Mouse (Mus musculus) forebrain, postnatal 0 days (tissue): ENCODE measurements around the gene Hebp1. TPM values are rescaled to one million over a fixed set of nuclear protein-coding genes. Genes with fewer than 3 reads are reported as not detected.

Experiments used
- ATAC-seq: fragments of 200-750 bp; cut with Nextera tagmentation; 2 replicates; pipeline ENCODE4 v1.8.0; 2017; ENCODE audit warnings: mild to moderate bottlenecking, moderate library complexity
- DNase-seq: peaks from one replicate; pipeline ENCODE4 v3.0.0-alpha.2; 2015
- H3K27ac ChIP-seq: fragments of 300-500 bp; sonication (generic); 2 replicates; pipeline ENCODE4 v1.5.1; 2014; ENCODE audit warnings: low read depth, mild to moderate bottlenecking, antibody characterized with exemption, low read length, moderate library complexity, mixed read lengths
- H3K27me3 ChIP-seq: fragments of 300-500 bp; sonication (generic); 2 replicates; pipeline ENCODE4 v1.6.1; 2014; ENCODE audit warnings: mild to moderate bottlenecking, low read length, mixed read lengths; ENCODE audit not compliant: insufficient read depth
- H3K36me3 ChIP-seq: fragments of 300-500 bp; sonication (generic); 2 replicates; pipeline ENCODE4 v1.6.1; 2014; ENCODE audit warnings: mild to moderate bottlenecking, moderate library complexity; ENCODE audit not compliant: insufficient read depth
- H3K4me1 ChIP-seq: fragments of 300-500 bp; sonication (generic); 2 replicates; pipeline ENCODE4 v1.6.1; 2014; ENCODE audit warnings: antibody characterized with exemption; ENCODE audit not compliant: insufficient read depth
- H3K4me2 ChIP-seq: fragments of 300-500 bp; sonication (generic); 2 replicates; pipeline ENCODE4 v1.6.1; 2014; ENCODE audit warnings: low read depth, mild to moderate bottlenecking, moderate library complexity
- H3K4me3 ChIP-seq: fragments of 300-500 bp; sonication (generic); 2 replicates; pipeline ENCODE4 v1.5.1; 2014; ENCODE audit warnings: low read depth, low read length, mixed read lengths
- H3K9ac ChIP-seq: fragments of 300-500 bp; sonication (generic); 2 replicates; pipeline ENCODE4 v1.6.1; 2014; ENCODE audit warnings: mild to moderate bottlenecking
- H3K9me3 ChIP-seq: fragments of 300-500 bp; sonication (generic); 2 replicates; pipeline ENCODE4 v1.6.1; 2016; ENCODE audit warnings: low read length
- CTCF ChIP-seq: sonication (generic); IDR thresholded peaks from 2 replicates; pipeline ENCODE4 v1.5.1; 2016; ENCODE audit warnings: antibody characterized with exemption, control low read depth, low read depth
- WGBS: fragments of 180-500 bp; shearing (Covaris S2); extraction: QIAGEN DNeasy Blood & Tissue Kit; methylation state at CpG from one replicate; pipeline ENCODE4 v1.1.7; 2014; 5-methylcytosine and 5-hydroxymethylcytosine counted together
- polyA plus RNA-seq: library from polyadenylated mRNA; unstranded; fragments of >200 nt; fragmentation: Nextera tagmentation; extraction: Ambion mirVana; gene quantifications from 2 replicates; pipeline ENCODE4 v1.2.1, GENCODE M21; 2015
- total RNA-seq: library from RNA; depleted of rRNA; stranded (reverse); fragments of >200 nt; gene quantifications from 2 replicates; pipeline ENCODE4 v1.2.3, GENCODE M21; 2014

Gene Hebp1
- total and polyA plus RNA-seq, 2 experiments from 2014 or later = 6.7 to 11.1 TPM

- Histone ChIP-seq H3K9me3 (no peaks in the 10 kb centered on the region), H3K4me2 (no peak overlapping the region), H3K9ac (no peak overlapping the region), H3K4me1 (peaks cover 6% of the 10 kb centered on the region; the same call in 1 of the 2 replicates), H3K27me3 (no peaks in the 10 kb centered on the region), H3K36me3 (no peaks in the 10 kb centered on the region), H3K27ac (no peak overlapping the region), H3K4me3 (no peak overlapping the region)
- WGBS = 89% methylated on average over 3 of the region's 3 CpGs
- ATAC-seq (no peak), DNase-seq (no peak)
- no peak for TF ChIP-seq CTCF
Observed at GRCm38 (mm10) chr6:135165191-135165590, 32.6 kb downstream of the Hebp1 start.

DNA sequence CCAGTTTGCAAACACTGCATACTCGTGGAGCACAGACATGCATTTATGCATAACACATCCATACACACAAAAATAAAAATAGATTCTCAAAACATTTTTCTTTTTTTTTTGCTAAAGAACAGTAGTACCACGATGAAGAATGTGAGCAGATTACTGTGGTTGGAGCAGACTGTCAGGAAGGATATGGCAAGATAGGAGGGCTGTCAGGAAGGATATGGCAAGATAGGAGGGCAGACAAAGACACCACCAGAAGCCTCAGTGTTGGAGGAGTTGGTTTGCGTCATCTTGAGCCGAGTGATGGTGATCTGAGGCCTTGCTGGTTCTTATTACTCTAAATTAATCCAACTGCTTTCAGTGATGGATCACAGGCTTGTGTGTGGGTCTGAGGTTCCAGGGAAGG lies 35.0 kb downstream of the Hebp1 start:
- TF ChIP-seq CTCF = no peak
- ATAC-seq (no peak), DNase-seq (no peak)
- Histone ChIP-seq H3K4me2 (no peak overlapping the region), H3K36me3 (no peaks in the 10 kb centered on the region), H3K4me1 (no peaks in the 10 kb centered on the region), H3K27me3 (no peaks in the 10 kb centered on the region), H3K9ac (no peak overlapping the region), H3K27ac (no peak overlapping the region), H3K4me3 (no peak overlapping the region), H3K9me3 (no peaks in the 10 kb centered on the region)
- 81% methylated on average over 4 of the region's 4 CpGs for WGBS

DNA sequence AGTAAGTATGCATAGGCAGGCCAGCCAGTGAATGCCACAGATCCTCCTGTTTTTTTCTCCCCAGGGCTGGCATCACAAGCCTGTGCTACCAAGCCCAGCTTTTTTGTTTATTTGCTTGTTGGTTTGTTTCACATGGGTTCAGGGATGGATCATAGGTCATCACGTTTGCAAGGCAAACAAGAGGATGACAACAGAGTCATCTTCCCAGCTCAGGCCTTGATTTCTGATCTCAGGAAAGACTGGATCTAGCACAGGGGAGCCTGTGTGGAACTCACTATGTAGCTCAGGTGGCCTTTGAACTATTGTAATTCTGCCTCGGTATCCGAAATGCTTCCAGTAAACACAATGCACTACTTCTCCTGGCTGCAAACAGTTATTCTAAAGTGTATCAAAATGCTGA lies 35.5 kb downstream of the Hebp1 start:
- no peaks in the 10 kb centered on the region for H3K36me3 ChIP-seq
- H3K27me3 ChIP-seq = no peaks in the 10 kb centered on the region
- 79% methylated on average over 3 of the region's 3 CpGs for WGBS
- H3K27ac ChIP-seq = no peak overlapping the region
- no peaks in the 10 kb centered on the region for H3K4me1 ChIP-seq
- ATAC-seq = no peak
- H3K9ac ChIP-seq = no peak overlapping the region
- DNase-seq = no peak
- TF ChIP-seq CTCF = no peak
- H3K4me2 ChIP-seq = no peak overlapping the region
- H3K4me3 ChIP-seq = no peak overlapping the region
- no peaks in the 10 kb centered on the region for H3K9me3 ChIP-seq

DNA sequence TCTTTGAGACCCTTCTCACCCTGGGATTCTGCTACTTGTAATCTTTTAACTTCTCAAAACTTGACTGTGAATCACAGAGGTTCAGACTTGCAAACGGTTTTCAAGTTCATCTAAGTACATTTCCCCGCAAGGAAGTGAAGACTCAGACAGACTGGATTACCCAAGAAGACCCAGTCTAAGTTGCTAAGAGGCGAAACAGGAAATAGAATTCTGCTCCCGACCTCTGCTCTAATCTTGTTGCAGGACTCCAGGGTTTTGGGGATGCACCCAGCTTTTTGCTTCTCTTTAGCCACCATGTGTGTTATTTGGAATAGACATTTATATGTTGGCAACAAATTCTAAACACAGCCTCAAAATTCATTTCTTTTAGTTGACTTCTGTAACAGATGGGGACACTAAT lies 36.5 kb downstream of the Hebp1 start:
- Histone ChIP-seq H3K9ac (no peak overlapping the region), H3K4me2 (no peak overlapping the region), H3K4me3 (no peak overlapping the region), H3K27me3 (no peaks in the 10 kb centered on the region), H3K4me1 (no peaks in the 10 kb centered on the region), H3K27ac (no peak overlapping the region), H3K9me3 (no peaks in the 10 kb centered on the region), H3K36me3 (no peaks in the 10 kb centered on the region)
- ATAC-seq = no peak
- DNase-seq = no peak
- 82% methylated on average over 4 of the region's 4 CpGs for WGBS
- no peak for TF ChIP-seq CTCF

GRCm38 (mm10) chr6:135158509-135158908 lies 39.3 kb downstream of the Hebp1 start:
- TF ChIP-seq CTCF = no peak
- Histone ChIP-seq H3K4me2 (no peak overlapping the region), H3K9me3 (no peaks in the 10 kb centered on the region), H3K4me1 (no peaks in the 10 kb centered on the region), H3K36me3 (no peaks in the 10 kb centered on the region), H3K4me3 (no peak overlapping the region), H3K9ac (no peak overlapping the region), H3K27ac (no peak overlapping the region), H3K27me3 (no peaks in the 10 kb centered on the region)
- DNase-seq (no peak), ATAC-seq (no peak)
- 37% methylated on average over 4 of the region's 4 CpGs for WGBS

GRCm38 (mm10) chr6:135157496-135157895 lies 40.3 kb downstream of the Hebp1 start:
- WGBS = 77% methylated on average over 4 of the region's 4 CpGs
- no peak for DNase-seq
- H3K4me1 ChIP-seq = no peaks in the 10 kb centered on the region
- H3K9me3 ChIP-seq = no peaks in the 10 kb centered on the region
- ATAC-seq = no peak
- no peak overlapping the region for H3K4me2 ChIP-seq
- H3K9ac ChIP-seq = no peak overlapping the region
- H3K4me3 ChIP-seq = no peak overlapping the region
- H3K36me3 ChIP-seq = no peaks in the 10 kb centered on the region
- no peak overlapping the region for H3K27ac ChIP-seq
- H3K27me3 ChIP-seq = no peaks in the 10 kb centered on the region
- no peak for TF ChIP-seq CTCF

GRCm38 (mm10) chr6:135156597-135156996 lies 41.2 kb downstream of the Hebp1 start:
- Histone ChIP-seq H3K36me3 (no peaks in the 10 kb centered on the region), H3K9ac (no peak overlapping the region), H3K4me2 (no peak overlapping the region), H3K27ac (no peak overlapping the region), H3K4me1 (no peaks in the 10 kb centered on the region), H3K9me3 (no peaks in the 10 kb centered on the region), H3K27me3 (no peaks in the 10 kb centered on the region), H3K4me3 (no peak overlapping the region)
- TF ChIP-seq CTCF = no peak
- ATAC-seq = no peak
- no peak for DNase-seq
- 81% methylated on average over 8 of the region's 8 CpGs for WGBS

DNA sequence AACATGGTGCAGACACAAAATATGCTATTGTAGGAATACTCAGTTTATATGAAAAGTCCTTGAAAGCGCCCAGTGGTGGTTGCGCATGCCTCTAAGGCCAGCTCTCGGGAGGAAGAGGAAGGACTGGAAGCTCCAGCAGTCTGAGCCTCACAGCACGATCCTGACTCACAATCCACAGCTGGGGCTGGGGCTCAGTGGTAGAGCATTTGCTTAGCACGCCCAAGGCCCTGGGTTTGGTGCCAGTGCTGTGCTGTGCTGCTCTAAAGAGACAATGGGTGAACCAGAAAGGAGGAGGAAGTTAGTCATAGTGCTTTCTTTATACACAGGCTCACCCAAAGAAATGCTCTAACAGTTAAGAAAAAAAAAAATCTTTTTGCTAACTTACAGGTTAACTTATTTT lies 44.1 kb downstream of the Hebp1 start:
- Histone ChIP-seq H3K27me3 (no peaks in the 10 kb centered on the region), H3K9ac (no peak overlapping the region), H3K9me3 (no peaks in the 10 kb centered on the region), H3K4me1 (no peaks in the 10 kb centered on the region), H3K4me3 (no peak overlapping the region), H3K36me3 (no peaks in the 10 kb centered on the region), H3K27ac (no peak overlapping the region), H3K4me2 (no peak overlapping the region)
- TF ChIP-seq CTCF = no peak
- DNase-seq = no peak
- 79% methylated on average over 5 of the region's 5 CpGs for WGBS
- ATAC-seq = no peak
